Mouse (Mus musculus): ENCODE results near the gene Ehd1. TPM values are rescaled to one million over a fixed set of nuclear protein-coding genes. Genes with fewer than 3 reads are reported as not detected.
A peak's percentile ranks its signal among the peaks of the same experiment; 100 is the strongest.

The Ehd1 gene
- polyA plus RNA-seq, 1 experiment: 198 TPM

GRCm38 (mm10) chr19:6334673-6335457 is 58.3 kb downstream of the Ehd1 start, which contains the start of gene Men1:
Men1 (plus strand) TSS chr19:6334979.
- DNase-seq (ENCODE audit: low read depth): peak; percentile 89

GRCm38 (mm10) chr19:6335458-6335827 is 58.9 kb downstream of the Ehd1 start:
- DNase-seq (ENCODE audit: low read depth): no peak

GRCm38 (mm10) chr19:6336920-6337319 is 60.4 kb downstream of the Ehd1 start:
- no peak for DNase-seq (ENCODE audit: low read depth)

- DNase-seq (ENCODE audit: low read depth): no peak
Observed at GRCm38 (mm10) chr19:6338171-6338570, 61.6 kb downstream of the Ehd1 start.

- DNase-seq (ENCODE audit: low read depth): no peak
Observed at GRCm38 (mm10) chr19:6338716-6339115, 62.2 kb downstream of the Ehd1 start.

- no peak for DNase-seq (ENCODE audit: low read depth)
Observed at GRCm38 (mm10) chr19:6339191-6339590, 62.7 kb downstream of the Ehd1 start.

GRCm38 (mm10) chr19:6339890-6340504 is 63.5 kb downstream of the Ehd1 start:
- no peak for DNase-seq (ENCODE audit: low read depth)

- DNase-seq (ENCODE audit: low read depth): no peak
Observed at GRCm38 (mm10) chr19:6340524-6341452, 64.3 kb downstream of the Ehd1 start, which contains the start of gene Map4k2. Map4k2 (plus strand) TSS chr19:6341135.

- DNase-seq (ENCODE audit: low read depth): no peak
Observed at GRCm38 (mm10) chr19:6341453-6342077, 65.0 kb downstream of the Ehd1 start.

- DNase-seq (ENCODE audit: low read depth): no peak
Observed at GRCm38 (mm10) chr19:6342276-6342933, 65.9 kb downstream of the Ehd1 start.

- DNase-seq (ENCODE audit: low read depth): no peak
Observed at GRCm38 (mm10) chr19:6343066-6343925, 66.8 kb downstream of the Ehd1 start.

GRCm38 (mm10) chr19:6343996-6344395 is 67.5 kb downstream of the Ehd1 start:
- no peak for DNase-seq (ENCODE audit: low read depth)

GRCm38 (mm10) chr19:6346023-6346422 is 69.5 kb downstream of the Ehd1 start:
- DNase-seq (ENCODE audit: low read depth): no peak

GRCm38 (mm10) chr19:6346661-6347060 is 70.1 kb downstream of the Ehd1 start:
- DNase-seq (ENCODE audit: low read depth): no peak

- no peak for DNase-seq (ENCODE audit: low read depth)
Observed at GRCm38 (mm10) chr19:6347615-6348014, 71.1 kb downstream of the Ehd1 start.

- no peak for DNase-seq (ENCODE audit: low read depth)
Observed at GRCm38 (mm10) chr19:6348717-6349116, 72.2 kb downstream of the Ehd1 start.

- no peak for DNase-seq (ENCODE audit: low read depth)
Observed at GRCm38 (mm10) chr19:6349215-6349983, 72.9 kb downstream of the Ehd1 start.

Measured in gonadal fat pad, adult 2 months (tissue).